Mouse (Mus musculus) MN1 (cell line): ENCODE data around the gene Myadm.

Experiments
- DNase-seq: peaks from one replicate; pipeline ENCODE4 v3.0.0-alpha.2; 2016; ENCODE audit warnings: low spot score

Myadm gene

GRCm38 (mm10) chr7:3317704-3318103, 28.8 kb downstream of the Myadm start:
- DNase-seq, result no peak

GRCm38 (mm10) chr7:3320856-3321255, 32.0 kb downstream of the Myadm start:
- DNase-seq, result no peak

GRCm38 (mm10) chr7:3323826-3324225, 34.9 kb downstream of the Myadm start:
- DNase-seq, result no peak

- no peak for DNase-seq
Measured at GRCm38 (mm10) chr7:3327961-3328360, 39.1 kb downstream of the Myadm start.

- DNase-seq, result peak; percentile 75
Measured at GRCm38 (mm10) chr7:3329776-3330546, 41.1 kb downstream of the Myadm start.

GRCm38 (mm10) chr7:3331171-3331570, 42.3 kb downstream of the Myadm start:
- DNase-seq, result no peak

- DNase-seq, result peak; percentile 88
Measured at GRCm38 (mm10) chr7:3331581-3332223, 42.8 kb downstream of the Myadm start.

GRCm38 (mm10) chr7:3332224-3332615, 43.3 kb downstream of the Myadm start:
- DNase-seq, result no peak

- DNase-seq, result peak; percentile 74
Measured at GRCm38 (mm10) chr7:3332619-3333521, 44.0 kb downstream of the Myadm start, which contains the start of gene Cacng7. Gene Cacng7, plus strand, starts transcription at chr7:3332955.

- peak; percentile 68 for DNase-seq
Measured at GRCm38 (mm10) chr7:3333542-3333941, 44.7 kb downstream of the Myadm start.

- no peak for DNase-seq
Measured at GRCm38 (mm10) chr7:3336412-3336811, 47.5 kb downstream of the Myadm start.

GRCm38 (mm10) chr7:3338286-3338935, 49.5 kb downstream of the Myadm start:
- no peak for DNase-seq

- DNase-seq, result no peak
Measured at GRCm38 (mm10) chr7:3339010-3339409, 50.1 kb downstream of the Myadm start.

GRCm38 (mm10) chr7:3343861-3344260, 55.0 kb downstream of the Myadm start:
- DNase-seq, result no peak

- no peak for DNase-seq
Measured at GRCm38 (mm10) chr7:3345301-3345700, 56.4 kb downstream of the Myadm start.

- no peak for DNase-seq
Measured at GRCm38 (mm10) chr7:3347366-3348287, 58.7 kb downstream of the Myadm start.

GRCm38 (mm10) chr7:3348326-3348725, 59.4 kb downstream of the Myadm start:
- DNase-seq, result no peak

- no peak for DNase-seq
Measured at GRCm38 (mm10) chr7:3349775-3350174, 60.9 kb downstream of the Myadm start.
